Mouse (Mus musculus): ENCODE measurements around the gene Csdc2.

- TF ChIP-seq CHD2 (IDR thresholded peaks at IDR 0.05; ENCODE audit: low read depth, low read length): no peak
- no peak for TF ChIP-seq HCFC1 (IDR thresholded peaks at IDR 0.05; ENCODE audit: borderline replicate concordance, insufficient read depth, low read length)
- no peak for TF ChIP-seq ZNF384 (IDR thresholded peaks at IDR 0.05; ENCODE audit: low read depth, low read length)
- TF ChIP-seq ZC3H11A (IDR thresholded peaks at IDR 0.05; ENCODE audit: borderline replicate concordance, low read depth, low read length): no peak
Observed at GRCm38 (mm10) chr15:81955414-81955813, 18.9 kb downstream of the Csdc2 start.
